Mouse (Mus musculus) megakaryocyte, embryonic 14.5 days (primary cell): ENCODE measurements around the gene Nqo1.

ENCODE experiments used
- FLI1 ChIP-seq: IDR thresholded peaks from 2 replicates; pipeline ENCODE4 v1.6.1; 2012; ENCODE audit warnings: low read length, inconsistent platforms, mixed read lengths
- GATA1 ChIP-seq: IDR thresholded peaks from 3 replicates; pipeline ENCODE4 v1.6.1; 2012; ENCODE audit warnings: mixed read lengths, low read length, inconsistent platforms, borderline replicate concordance

- no peak for TF ChIP-seq GATA1
- no peak for TF ChIP-seq FLI1
These were observed 17.9 kb downstream of the Nqo1 start for GRCm38 (mm10) chr8:107385063-107385462.
